Mouse (Mus musculus) stomach, embryonic 14.5 days (tissue): Measurements from ENCODE around the gene Zc3h4. TPM values are rescaled to one million over a fixed set of nuclear protein-coding genes. Genes with fewer than 3 reads are reported as not detected.

Source experiments
- ATAC-seq: fragments of 200-750 bp; cut with Nextera tagmentation; 2 replicates; pipeline ENCODE4 v1.8.0; 2017; ENCODE audit warnings: low read depth, moderate TSS enrichment; ENCODE audit not compliant: insufficient number of reproducible peaks, insufficient read depth, low FRiP score
- H3K27ac ChIP-seq: fragments of 300-500 bp; sonication (generic); 2 replicates; pipeline ENCODE4 v1.5.1; 2014; ENCODE audit warnings: mild to moderate bottlenecking, low read length, moderate library complexity, mixed read lengths
- H3K27me3 ChIP-seq: fragments of 300-500 bp; sonication (generic); 2 replicates; pipeline ENCODE4 v1.6.1; 2014; ENCODE audit warnings: low read length, control low read depth, mixed read lengths; ENCODE audit not compliant: control insufficient read depth, insufficient read depth
- H3K36me3 ChIP-seq: fragments of 300-500 bp; sonication (generic); 2 replicates; pipeline ENCODE4 v1.6.1; 2014; ENCODE audit warnings: mild to moderate bottlenecking, control low read depth, low read length, moderate library complexity, mixed read lengths; ENCODE audit not compliant: control insufficient read depth, insufficient read depth
- H3K4me1 ChIP-seq: fragments of 300-500 bp; sonication (generic); 2 replicates; pipeline ENCODE4 v1.6.1; 2014; ENCODE audit warnings: low read length, control low read depth, mixed read lengths; ENCODE audit not compliant: control insufficient read depth, insufficient read depth
- H3K4me2 ChIP-seq: fragments of 300-500 bp; sonication (generic); replicated peaks from 2 replicates; pipeline ENCODE4 v1.6.1; 2014; ENCODE audit warnings: low read depth, low read length, control low read depth
- H3K4me3 ChIP-seq: fragments of 300-500 bp; sonication (generic); 2 replicates; pipeline ENCODE4 v1.5.1; 2014; ENCODE audit warnings: low read depth, low read length, control low read depth
- H3K9ac ChIP-seq: fragments of 300-500 bp; sonication (generic); replicated peaks from 2 replicates; pipeline ENCODE4 v1.6.1; 2014; ENCODE audit warnings: low read depth, mild to moderate bottlenecking, control low read depth, low read length, moderate library complexity, mixed read lengths
- H3K9me3 ChIP-seq: fragments of 300-500 bp; sonication (generic); 2 replicates; pipeline ENCODE4 v1.6.1; 2016; ENCODE audit warnings: low read depth, low read length, control low read depth; ENCODE audit not compliant: control insufficient read depth
- WGBS: fragments of 180-500 bp; shearing (Covaris S2); extraction: QIAGEN DNeasy Blood & Tissue Kit; methylation state at CpG from one replicate; pipeline ENCODE4 v1.1.7; 2014; 5-methylcytosine and 5-hydroxymethylcytosine counted together
- polyA plus RNA-seq: library from polyadenylated mRNA; unstranded; fragments of >200 nt; fragmentation: Nextera tagmentation; extraction: Ambion mirVana; gene quantifications from 2 replicates; pipeline ENCODE4 v1.2.1, GENCODE M21; 2014

Zc3h4 gene
- polyA plus RNA-seq, 1 experiment from 2014 or later: 20.6 TPM

- Histone ChIP-seq H3K4me1 (no peaks in the 10 kb centered on the region), H3K27ac (no peak overlapping the region), H3K36me3 (no peaks in the 10 kb centered on the region), H3K9ac (no peak overlapping the region), H3K9me3 (no peaks in the 10 kb centered on the region), H3K4me2 (no peak overlapping the region), H3K4me3 (no peak overlapping the region), H3K27me3 (no peaks in the 10 kb centered on the region; the same call in 1 of the 2 replicates)
- no peak for ATAC-seq
- 62% methylated on average over 6 of the region's 6 CpGs for WGBS
These were observed 60.4 kb downstream of the Zc3h4 start for GRCm38 (mm10) chr7:16461151-16461550.

GRCm38 (mm10) chr7:16461705-16462104, 61.0 kb downstream of the Zc3h4 start:
- H3K4me3 ChIP-seq: no peak overlapping the region
- ATAC-seq: no peak
- no peaks in the 10 kb centered on the region for H3K4me1 ChIP-seq
- H3K27me3 ChIP-seq: no peaks in the 10 kb centered on the region; the same call in 1 of the 2 replicates
- no peak overlapping the region for H3K27ac ChIP-seq
- no peak overlapping the region for H3K4me2 ChIP-seq
- 81% methylated on average over 6 of the region's 6 CpGs for WGBS
- no peak overlapping the region for H3K9ac ChIP-seq
- H3K9me3 ChIP-seq: no peaks in the 10 kb centered on the region
- no peaks in the 10 kb centered on the region for H3K36me3 ChIP-seq

DNA sequence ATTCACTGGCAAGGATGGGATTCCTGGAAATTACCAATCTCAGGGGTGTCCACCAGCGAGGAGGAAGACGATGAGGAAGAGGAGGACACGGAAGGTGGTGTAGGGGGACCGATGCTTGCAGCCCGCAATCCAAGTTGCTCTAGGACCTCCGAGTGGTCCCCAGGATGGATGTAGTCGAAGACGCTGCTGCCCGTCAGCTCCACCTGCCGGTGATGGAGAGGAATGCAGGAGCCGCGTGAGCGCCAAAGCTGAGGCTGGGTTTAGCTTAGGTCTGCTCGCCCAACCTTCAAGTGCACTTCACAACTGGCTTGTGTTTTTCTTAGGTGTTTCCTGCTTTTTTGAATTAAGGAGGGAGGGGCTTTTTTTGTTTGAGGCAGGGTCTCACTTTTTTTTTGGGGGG, 62.5 kb downstream of the Zc3h4 start:
- H3K4me1 ChIP-seq: no peaks in the 10 kb centered on the region
- no peaks in the 10 kb centered on the region; the same call in 1 of the 2 replicates for H3K27me3 ChIP-seq
- WGBS: 6% methylated on average over 14 of the region's 14 CpGs
- H3K4me2 ChIP-seq: no peak overlapping the region
- peak; percentile 62; the same call in 1 of the 2 replicates for ATAC-seq
- no peaks in the 10 kb centered on the region for H3K36me3 ChIP-seq
- H3K9me3 ChIP-seq: no peaks in the 10 kb centered on the region
- H3K27ac ChIP-seq: no peak overlapping the region
- no peak overlapping the region for H3K9ac ChIP-seq
- H3K4me3 ChIP-seq: no peak overlapping the region

DNA sequence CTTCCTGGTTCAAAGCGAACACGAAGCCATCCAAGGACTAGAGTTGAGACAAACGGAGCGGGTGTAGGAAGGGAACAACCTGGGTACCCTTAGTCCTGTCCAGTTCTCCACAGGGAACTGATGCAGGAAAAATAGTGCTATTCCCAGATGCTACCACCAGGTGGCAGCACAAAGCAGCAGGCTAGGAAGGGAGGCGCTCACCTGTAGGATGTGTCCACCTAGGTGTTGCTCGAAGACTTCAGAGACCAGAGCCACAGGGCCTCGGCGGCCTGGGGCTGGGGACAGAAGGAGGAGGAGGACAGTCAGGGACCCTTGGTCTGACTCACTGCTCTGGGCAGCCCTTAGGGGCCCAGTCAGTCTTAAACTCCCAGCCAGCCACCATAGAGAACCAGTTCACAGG, 64.5 kb downstream of the Zc3h4 start:
- Histone ChIP-seq H3K36me3 (no peaks in the 10 kb centered on the region), H3K4me3 (no peak overlapping the region), H3K4me2 (no peak overlapping the region), H3K27ac (no peak overlapping the region), H3K9ac (no peak overlapping the region), H3K4me1 (no peaks in the 10 kb centered on the region), H3K27me3 (no peaks in the 10 kb centered on the region; the same call in 1 of the 2 replicates), H3K9me3 (no peaks in the 10 kb centered on the region)
- peak; percentile 53; the same call in 1 of the 2 replicates for ATAC-seq
- 10% methylated on average over 8 of the region's 8 CpGs for WGBS

GRCm38 (mm10) chr7:16465568-16465967, 64.9 kb downstream of the Zc3h4 start:
- Histone ChIP-seq H3K4me2 (no peak overlapping the region), H3K36me3 (no peaks in the 10 kb centered on the region), H3K4me3 (no peak overlapping the region), H3K4me1 (no peaks in the 10 kb centered on the region), H3K27ac (no peak overlapping the region), H3K9ac (no peak overlapping the region), H3K9me3 (no peaks in the 10 kb centered on the region), H3K27me3 (no peaks in the 10 kb centered on the region; the same call in 1 of the 2 replicates)
- no peak for ATAC-seq
- 91% methylated on average over 5 of the region's 5 CpGs for WGBS

- no peak overlapping the region for H3K4me2 ChIP-seq
- whole genome bisulfite sequencing: 57% methylated on average over 4 of the region's 4 CpGs
- H3K4me1 ChIP-seq: no peaks in the 10 kb centered on the region
- H3K9me3 ChIP-seq: no peaks in the 10 kb centered on the region
- H3K4me3 ChIP-seq: no peak overlapping the region
- no peak overlapping the region for H3K9ac ChIP-seq
- no peak for ATAC-seq
- H3K27me3 ChIP-seq: peaks cover 2% of the 10 kb centered on the region; the same call in 1 of the 2 replicates
- H3K27ac ChIP-seq: no peak overlapping the region
- no peaks in the 10 kb centered on the region for H3K36me3 ChIP-seq
These were observed 65.9 kb downstream of the Zc3h4 start for GRCm38 (mm10) chr7:16466565-16466964.

DNA sequence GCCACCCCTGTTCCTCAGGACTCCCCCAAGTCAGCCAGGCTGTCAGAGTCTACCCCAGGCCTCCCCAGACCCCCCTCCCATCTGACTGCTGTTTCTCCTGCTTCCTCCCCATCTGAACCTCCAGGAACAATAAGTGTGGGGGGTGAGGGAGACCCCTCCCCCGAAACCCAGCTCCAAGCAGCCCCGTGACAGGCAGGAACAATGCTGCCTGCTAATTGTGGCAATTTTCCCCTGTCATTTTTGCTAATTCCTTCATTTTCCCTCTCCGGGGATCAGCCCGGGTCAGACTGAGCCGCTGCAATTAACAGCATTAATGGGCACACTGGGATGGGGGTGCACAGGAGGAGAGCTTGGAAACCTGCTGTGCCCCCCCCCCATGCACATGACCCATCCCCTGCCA, 67.4 kb downstream of the Zc3h4 start:
- H3K27me3 ChIP-seq: peaks cover 11% of the 10 kb centered on the region
- WGBS: 42% methylated on average over 5 of the region's 5 CpGs

DNA sequence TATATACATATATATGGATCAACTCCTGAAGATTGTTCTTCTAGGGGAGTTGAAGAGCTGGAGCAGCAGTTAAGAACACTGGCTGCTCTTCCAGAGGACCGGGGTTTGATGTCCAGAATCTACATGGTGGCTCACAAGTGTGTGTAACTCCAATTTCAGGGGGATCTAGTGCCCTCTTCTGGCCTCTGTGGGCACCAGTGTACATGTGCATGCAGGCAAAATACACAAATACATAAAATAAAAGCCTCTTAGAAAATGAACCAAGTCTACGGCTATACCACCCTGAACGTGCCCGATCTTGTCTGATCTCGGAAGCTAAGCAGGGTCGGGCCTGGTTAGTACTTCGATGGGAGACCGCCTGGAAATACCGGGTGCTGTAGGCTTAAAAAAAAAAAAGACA, 70.8 kb downstream of the Zc3h4 start:
- H3K36me3 ChIP-seq: no peaks in the 10 kb centered on the region
- H3K27ac ChIP-seq: no peak overlapping the region
- H3K9me3 ChIP-seq: no peaks in the 10 kb centered on the region
- H3K4me2 ChIP-seq: no peak overlapping the region
- no peak overlapping the region for H3K9ac ChIP-seq
- 0 out of 2 replicates have a peak, but pooled peaks cover 7% of the 10 kb centered on the region for H3K4me1 ChIP-seq
- no peak for ATAC-seq
- peaks cover 46% of the 10 kb centered on the region for H3K27me3 ChIP-seq
- no peak overlapping the region for H3K4me3 ChIP-seq
- 46% methylated on average over 9 of the region's 9 CpGs for WGBS

More for the DNA sequence above, 67.4 kb downstream of the Zc3h4 start:
- H3K27ac ChIP-seq: no peak overlapping the region
- no peaks in the 10 kb centered on the region for H3K4me1 ChIP-seq
- no peaks in the 10 kb centered on the region for H3K9me3 ChIP-seq
- H3K9ac ChIP-seq: no peak overlapping the region
- H3K4me2 ChIP-seq: no peak overlapping the region
- no peak for ATAC-seq
- no peaks in the 10 kb centered on the region for H3K36me3 ChIP-seq
- H3K4me3 ChIP-seq: no peak overlapping the region

GRCm38 (mm10) chr7:16472116-16472709, 71.5 kb downstream of the Zc3h4 start:
- Histone ChIP-seq H3K4me2 (no peak overlapping the region), H3K4me1 (0 out of 2 replicates have a peak, but pooled peaks cover 7% of the 10 kb centered on the region), H3K27me3 (peaks cover 52% of the 10 kb centered on the region), H3K27ac (no peak overlapping the region), H3K9ac (no peak overlapping the region), H3K9me3 (no peaks in the 10 kb centered on the region), H3K36me3 (no peaks in the 10 kb centered on the region), H3K4me3 (no peak overlapping the region)
- WGBS: 18% methylated on average over 17 of the region's 17 CpGs
- ATAC-seq: no peak
